Mouse (Mus musculus): ENCODE results near the gene Ryk. TPM values are rescaled to one million over a fixed set of nuclear protein-coding genes. Genes with fewer than 3 reads are reported as not detected.

Gene Ryk
- polyA plus RNA-seq, 1 experiment from 2014 or later: 13.7 TPM

- no peak for ATAC-seq (ENCODE audit: low FRiP score, low read depth)
- H3K36me3 ChIP-seq: no peaks in the 10 kb centered on the region
- H3K4me1 ChIP-seq (replicated peaks): no peaks in the 10 kb centered on the region; the same call in 1 of the 2 replicates
- H3K9me3 ChIP-seq: no peaks in the 10 kb centered on the region
- no peaks in the 10 kb centered on the region for H3K27me3 ChIP-seq
- H3K27ac ChIP-seq (replicated peaks): no peak overlapping the region
- H3K9ac ChIP-seq: no peak overlapping the region
- H3K4me3 ChIP-seq: no peak overlapping the region
- 57% methylated on average over 20 of the region's 20 CpGs for WGBS
- peak overlapping the region; percentile 3; the same call in 1 of the 2 replicates for H3K4me2 ChIP-seq
Measured at GRCm38 (mm10) chr9:102933925-102934721, 99.4 kb downstream of the Ryk start.

GRCm38 (mm10) chr9:102942221-102942620 lies 107.5 kb downstream of the Ryk start:
- H3K27ac ChIP-seq (replicated peaks): 0 out of 2 replicates have a peak overlapping the region, but pooled peaks have one; percentile 2
- H3K4me3 ChIP-seq: no peak overlapping the region
- no peaks in the 10 kb centered on the region for H3K4me1 ChIP-seq (replicated peaks)
- H3K9ac ChIP-seq: no peak overlapping the region
- no peak overlapping the region for H3K4me2 ChIP-seq
- H3K27me3 ChIP-seq: no peaks in the 10 kb centered on the region
- ATAC-seq (ENCODE audit: low FRiP score, low read depth): no peak
- H3K36me3 ChIP-seq: no peaks in the 10 kb centered on the region
- no peaks in the 10 kb centered on the region for H3K9me3 ChIP-seq
- WGBS: 75% methylated on average over 4 of the region's 4 CpGs

- Histone ChIP-seq H3K9ac (no peak overlapping the region), H3K4me2 (no peak overlapping the region), H3K36me3 (no peaks in the 10 kb centered on the region), H3K4me1 (replicated peaks) (no peaks in the 10 kb centered on the region), H3K4me3 (no peak overlapping the region), H3K9me3 (no peaks in the 10 kb centered on the region), H3K27me3 (no peaks in the 10 kb centered on the region), H3K27ac (replicated peaks) (no peak overlapping the region)
- WGBS: 91% methylated on average over 9 of the region's 9 CpGs
- ATAC-seq (ENCODE audit: low FRiP score, low read depth): no peak
Measured at GRCm38 (mm10) chr9:102944891-102945290, 110.2 kb downstream of the Ryk start.

- Histone ChIP-seq H3K36me3 (no peaks in the 10 kb centered on the region), H3K9ac (no peak overlapping the region), H3K4me3 (no peak overlapping the region), H3K4me1 (replicated peaks) (no peaks in the 10 kb centered on the region), H3K9me3 (no peaks in the 10 kb centered on the region), H3K4me2 (no peak overlapping the region), H3K27ac (replicated peaks) (no peak overlapping the region), H3K27me3 (no peaks in the 10 kb centered on the region)
- WGBS: 86% methylated on average over 12 of the region's 12 CpGs
- ATAC-seq (ENCODE audit: low FRiP score, low read depth): no peak
Measured at GRCm38 (mm10) chr9:102946469-102947015, 111.8 kb downstream of the Ryk start.

- Histone ChIP-seq H3K27ac (replicated peaks) (no peak overlapping the region), H3K4me3 (no peak overlapping the region), H3K27me3 (no peaks in the 10 kb centered on the region), H3K36me3 (no peaks in the 10 kb centered on the region), H3K9ac (no peak overlapping the region), H3K4me1 (replicated peaks) (no peaks in the 10 kb centered on the region), H3K4me2 (no peak overlapping the region), H3K9me3 (no peaks in the 10 kb centered on the region)
- no peak for ATAC-seq (ENCODE audit: low FRiP score, low read depth)
- 68% methylated on average over 5 of the region's 5 CpGs for WGBS
Measured at GRCm38 (mm10) chr9:102948706-102949105, 114.0 kb downstream of the Ryk start.

GRCm38 (mm10) chr9:102951091-102951994 lies 116.6 kb downstream of the Ryk start:
- WGBS: 90% methylated on average over 9 of the region's 9 CpGs

GRCm38 (mm10) chr9:102955866-102956265 lies 121.1 kb downstream of the Ryk start:
- H3K27ac ChIP-seq (replicated peaks): no peak overlapping the region
- no peak overlapping the region for H3K9ac ChIP-seq
- H3K4me1 ChIP-seq (replicated peaks): no peaks in the 10 kb centered on the region
- WGBS: 87% methylated on average over 3 of the region's 3 CpGs
- no peaks in the 10 kb centered on the region for H3K27me3 ChIP-seq
- no peak for ATAC-seq (ENCODE audit: low FRiP score, low read depth)
- H3K4me2 ChIP-seq: no peak overlapping the region
- H3K4me3 ChIP-seq: no peak overlapping the region
- no peaks in the 10 kb centered on the region for H3K9me3 ChIP-seq
- H3K36me3 ChIP-seq: no peaks in the 10 kb centered on the region

More at GRCm38 (mm10) chr9:102951091-102951994, 116.6 kb downstream of the Ryk start:
- Histone ChIP-seq H3K4me1 (replicated peaks) (no peaks in the 10 kb centered on the region), H3K36me3 (no peaks in the 10 kb centered on the region), H3K9ac (no peak overlapping the region), H3K4me2 (no peak overlapping the region), H3K27me3 (no peaks in the 10 kb centered on the region), H3K4me3 (no peak overlapping the region), H3K9me3 (no peaks in the 10 kb centered on the region), H3K27ac (replicated peaks) (no peak overlapping the region)
- no peak for ATAC-seq (ENCODE audit: low FRiP score, low read depth)

Other genes with a start within 250 kb of the Ryk start
- 152 and 174 TPM in 2 replicates for gene Anapc13, start 208.6 kb upstream of the Ryk start, polyA plus RNA-seq (2015; fragmentation: Nextera tagmentation; extraction: Ambion mirVana)
- 38.4 and 40.6 TPM in 2 replicates for gene Cep63, start 208.4 kb upstream of the Ryk start, polyA plus RNA-seq (2015; fragmentation: Nextera tagmentation; extraction: Ambion mirVana)
- gene Amotl2, start 118.2 kb upstream of the Ryk start, polyA plus RNA-seq (2015; fragmentation: Nextera tagmentation; extraction: Ambion mirVana): 66.0 and 71.3 TPM in 2 replicates
- gene Slco2a1, start 153.8 kb downstream of the Ryk start, polyA plus RNA-seq (2015; fragmentation: Nextera tagmentation; extraction: Ambion mirVana): 2.7 and 3.3 TPM in 2 replicates

All from hindbrain, embryonic 15.5 days (tissue).